Mouse (Mus musculus) liver, postnatal 0 days (tissue): ENCODE data around the gene Itga3. TPM values are rescaled to one million over a fixed set of nuclear protein-coding genes. Genes with fewer than 3 reads are reported as not detected.
"Not testable (repeated sequence)": the region's sequence is repeated elsewhere in the genome, so short reads cannot be mapped to it uniquely, and the experiment has no call there.

Source experiments
- ATAC-seq: fragments of 200-750 bp; cut with Nextera tagmentation; 2 replicates; pipeline ENCODE4 v1.8.0; 2017; ENCODE audit warnings: mild to moderate bottlenecking, moderate library complexity
- DNase-seq: peaks from one replicate; pipeline ENCODE4 v3.0.0-alpha.2; 2016
- H3K27ac ChIP-seq: fragments of 300-500 bp; sonication (generic); 2 replicates; pipeline ENCODE4 v1.5.1; 2014; ENCODE audit warnings: antibody characterized with exemption, moderate library complexity, mild to moderate bottlenecking, low read depth
- H3K27me3 ChIP-seq: fragments of 300-500 bp; sonication (generic); 2 replicates; pipeline ENCODE4 v1.6.1; 2014; ENCODE audit warnings: low read length, control low read depth, mixed read lengths; ENCODE audit not compliant: insufficient read depth
- H3K36me3 ChIP-seq: fragments of 300-500 bp; sonication (generic); replicated peaks from 2 replicates; pipeline ENCODE4 v1.6.1; 2014; ENCODE audit warnings: mild to moderate bottlenecking, control low read depth, low read length, moderate library complexity, mixed read lengths; ENCODE audit not compliant: insufficient read depth
- H3K4me1 ChIP-seq: fragments of 300-500 bp; sonication (generic); 2 replicates; pipeline ENCODE4 v1.6.1; 2014; ENCODE audit warnings: antibody characterized with exemption, mild to moderate bottlenecking, control low read depth; ENCODE audit not compliant: insufficient read depth
- H3K4me2 ChIP-seq: fragments of 300-500 bp; sonication (generic); 2 replicates; pipeline ENCODE4 v1.6.1; 2014; ENCODE audit warnings: low read depth, mild to moderate bottlenecking, low read length, moderate library complexity, mixed read lengths
- H3K4me3 ChIP-seq: fragments of 300-500 bp; sonication (generic); 2 replicates; pipeline ENCODE4 v1.5.1; 2014; ENCODE audit warnings: low read depth, low read length
- H3K9ac ChIP-seq: fragments of 300-500 bp; sonication (generic); replicated peaks from 2 replicates; pipeline ENCODE4 v1.6.1; 2014; ENCODE audit warnings: mild to moderate bottlenecking, moderate library complexity
- H3K9me3 ChIP-seq: fragments of 300-500 bp; sonication (generic); 2 replicates; pipeline ENCODE4 v1.6.1; 2016; ENCODE audit warnings: mild to moderate bottlenecking, control low read depth, low read length, mixed read lengths
- CTCF ChIP-seq: sonication (generic); IDR thresholded peaks from 2 replicates; pipeline ENCODE4 v1.5.1; 2016; ENCODE audit warnings: antibody characterized with exemption, low read depth
- EP300 ChIP-seq: IDR thresholded peaks from 2 replicates; pipeline ENCODE4 v1.6.1; 2016; ENCODE audit warnings: antibody characterized with exemption, low read depth, mild to moderate bottlenecking
- WGBS: fragments of 180-500 bp; shearing (Covaris S2); extraction: QIAGEN DNeasy Blood & Tissue Kit; methylation state at CpG from one replicate; pipeline ENCODE4 v1.1.7; 2014; ENCODE audit not compliant: insufficient replicate concordance; 5-methylcytosine and 5-hydroxymethylcytosine counted together
- polyA plus RNA-seq: library from polyadenylated mRNA; unstranded; fragments of >200 nt; fragmentation: Nextera tagmentation; extraction: Ambion mirVana; gene quantifications from 2 replicates; pipeline ENCODE4 v1.2.1, GENCODE M21; 2015

Gene Itga3
- polyA plus RNA-seq, 1 experiment from 2014 or later: 1.0 TPM

DNA sequence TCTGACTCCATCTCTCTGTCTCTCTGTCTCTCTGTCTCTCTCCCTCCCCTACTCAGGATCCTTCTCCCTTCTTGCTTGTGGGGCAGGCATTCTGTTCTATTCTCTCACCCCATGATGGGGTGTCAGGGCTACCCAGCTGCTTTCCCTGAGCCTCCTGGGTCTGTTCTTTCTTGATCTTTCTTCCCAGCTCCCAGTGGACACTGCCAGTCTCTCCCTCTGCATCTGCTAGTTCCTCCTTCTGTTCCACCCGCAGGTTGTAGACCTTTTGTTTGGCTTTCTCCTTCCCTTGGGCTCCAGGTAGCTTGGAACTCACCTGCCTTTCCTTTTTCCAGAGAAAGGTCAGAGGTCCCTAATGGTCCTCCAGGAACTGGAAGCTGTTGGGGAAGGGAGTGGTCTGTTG, 65.2 kb downstream of the Itga3 start:
- Histone ChIP-seq H3K4me1 (peaks cover 32% of the 10 kb centered on the region), H3K4me2 (peak overlapping the region; percentile 75), H3K27ac (peak overlapping the region; percentile 99), H3K4me3 (peak overlapping the region; percentile 78), H3K36me3 (0 out of 2 replicates have a peak, but pooled peaks cover 3% of the 10 kb centered on the region), H3K9ac (peak overlapping the region; percentile 95), H3K9me3 (no peaks in the 10 kb centered on the region), H3K27me3 (peaks cover 34% of the 10 kb centered on the region)
- DNase-seq (no peak), ATAC-seq (no peak)
- no peak for TF ChIP-seq EP300
- TF ChIP-seq CTCF: no peak
- 6% methylated on average over 1 of the region's 1 CpGs for WGBS

GRCm38 (mm10) chr11:95010841-95011403, 65.7 kb downstream of the Itga3 start:
- not testable (repeated sequence) for ATAC-seq, H3K36me3 ChIP-seq, H3K9me3 ChIP-seq, DNase-seq
- peaks cover 34% of the 10 kb centered on the region for H3K27me3 ChIP-seq
- 30% methylated on average over 4 of the region's 4 CpGs for WGBS
- H3K4me2 ChIP-seq: peak overlapping the region; percentile 75
- peak overlapping the region; percentile 78 for H3K4me3 ChIP-seq
- peak overlapping the region; percentile 95 for H3K9ac ChIP-seq
- H3K27ac ChIP-seq: peak overlapping the region; percentile 99
- H3K4me1 ChIP-seq: peaks cover 36% of the 10 kb centered on the region

- H3K27me3 ChIP-seq: peaks cover 34% of the 10 kb centered on the region
- H3K4me1 ChIP-seq: peaks cover 38% of the 10 kb centered on the region
- H3K4me2 ChIP-seq: peak overlapping the region; percentile 75
- no peaks in the 10 kb centered on the region for H3K9me3 ChIP-seq
- no peak for ATAC-seq
- H3K27ac ChIP-seq: peak overlapping the region; percentile 99
- H3K4me3 ChIP-seq: peak overlapping the region; percentile 78
- H3K36me3 ChIP-seq: peaks cover 3% of the 10 kb centered on the region
- DNase-seq: no peak
- WGBS: 2% methylated on average over 23 of the region's 40 CpGs
- TF ChIP-seq EP300 (no peak), CTCF (no peak)
- H3K9ac ChIP-seq: peak overlapping the region; percentile 95
Observed at GRCm38 (mm10) chr11:95010141-95010739, 66.4 kb downstream of the Itga3 start.

GRCm38 (mm10) chr11:95009629-95010014, 67.0 kb downstream of the Itga3 start, which contains the start of gene Samd14:
Samd14 (plus strand) TSS chr11:95009879.
- Histone ChIP-seq H3K27ac (peak within 1 kb of the TSS; percentile 99), H3K4me1 (peaks cover 38% of the 10 kb centered on the region), H3K4me2 (peak within 1 kb of the TSS; percentile 75), H3K4me3 (peak within 1 kb of the TSS; percentile 78), H3K9me3 (no peaks in the 10 kb centered on the region), H3K27me3 (peaks cover 34% of the 10 kb centered on the region), H3K9ac (peak within 1 kb of the TSS; percentile 95), H3K36me3 (peaks cover 7% of the 10 kb centered on the region)
- 0% methylated on average over 28 of the region's 32 CpGs for WGBS
- TF ChIP-seq CTCF (no peak), EP300 (no peak)
- ATAC-seq: peak; percentile 18
- DNase-seq: peak; percentile 75

GRCm38 (mm10) chr11:95008661-95009628, 67.7 kb downstream of the Itga3 start:
- H3K4me2 ChIP-seq: peak overlapping the region; percentile 75
- peaks cover 34% of the 10 kb centered on the region for H3K27me3 ChIP-seq
- peak overlapping the region; percentile 95 for H3K9ac ChIP-seq
- H3K36me3 ChIP-seq: peaks cover 7% of the 10 kb centered on the region
- WGBS: 33% methylated on average over 15 of the region's 15 CpGs
- DNase-seq (no peak), ATAC-seq (no peak)
- TF ChIP-seq CTCF: no peak
- TF ChIP-seq EP300: no peak
- peak overlapping the region; percentile 99 for H3K27ac ChIP-seq
- H3K4me1 ChIP-seq: peaks cover 36% of the 10 kb centered on the region
- H3K4me3 ChIP-seq: peak overlapping the region; percentile 78
- no peaks in the 10 kb centered on the region for H3K9me3 ChIP-seq

DNA sequence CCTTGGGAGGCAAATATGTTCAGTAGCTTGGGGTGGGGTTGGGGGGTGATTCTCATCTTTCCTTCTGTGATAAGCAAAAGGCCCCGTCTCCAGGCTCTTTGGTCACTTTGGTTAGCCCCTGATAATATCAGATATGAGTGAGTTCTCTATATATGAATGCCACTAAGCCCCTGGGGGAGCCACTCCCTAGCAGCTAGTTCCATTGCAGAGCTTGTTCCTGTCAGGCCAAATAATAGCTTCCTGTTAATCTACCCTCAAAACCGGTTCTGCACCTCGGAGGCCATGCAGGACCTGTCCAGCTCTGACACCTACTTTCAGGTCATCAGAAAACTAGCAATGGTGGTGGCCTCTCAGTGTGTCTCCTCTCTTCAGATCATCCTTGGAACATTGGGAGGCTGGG, 69.2 kb downstream of the Itga3 start:
- peaks cover 13% of the 10 kb centered on the region for H3K36me3 ChIP-seq
- peaks cover 30% of the 10 kb centered on the region for H3K27me3 ChIP-seq
- H3K27ac ChIP-seq: peak overlapping the region; percentile 48; the same call in 1 of the 2 replicates
- H3K4me1 ChIP-seq: peaks cover 31% of the 10 kb centered on the region
- no peak for DNase-seq
- H3K4me3 ChIP-seq: no peak overlapping the region
- TF ChIP-seq CTCF (no peak), EP300 (no peak)
- ATAC-seq: no peak
- peak overlapping the region; percentile 88 for H3K4me2 ChIP-seq
- 23% methylated on average over 3 of the region's 3 CpGs for WGBS
- H3K9me3 ChIP-seq: no peaks in the 10 kb centered on the region
- no peak overlapping the region for H3K9ac ChIP-seq
